Mouse (Mus musculus): ENCODE data around the gene Frmd4b.
"Not testable (repeated sequence)": the region's sequence is repeated elsewhere in the genome, so short reads cannot be mapped to it uniquely, and the experiment has no call there.

The Frmd4b gene

DNA sequence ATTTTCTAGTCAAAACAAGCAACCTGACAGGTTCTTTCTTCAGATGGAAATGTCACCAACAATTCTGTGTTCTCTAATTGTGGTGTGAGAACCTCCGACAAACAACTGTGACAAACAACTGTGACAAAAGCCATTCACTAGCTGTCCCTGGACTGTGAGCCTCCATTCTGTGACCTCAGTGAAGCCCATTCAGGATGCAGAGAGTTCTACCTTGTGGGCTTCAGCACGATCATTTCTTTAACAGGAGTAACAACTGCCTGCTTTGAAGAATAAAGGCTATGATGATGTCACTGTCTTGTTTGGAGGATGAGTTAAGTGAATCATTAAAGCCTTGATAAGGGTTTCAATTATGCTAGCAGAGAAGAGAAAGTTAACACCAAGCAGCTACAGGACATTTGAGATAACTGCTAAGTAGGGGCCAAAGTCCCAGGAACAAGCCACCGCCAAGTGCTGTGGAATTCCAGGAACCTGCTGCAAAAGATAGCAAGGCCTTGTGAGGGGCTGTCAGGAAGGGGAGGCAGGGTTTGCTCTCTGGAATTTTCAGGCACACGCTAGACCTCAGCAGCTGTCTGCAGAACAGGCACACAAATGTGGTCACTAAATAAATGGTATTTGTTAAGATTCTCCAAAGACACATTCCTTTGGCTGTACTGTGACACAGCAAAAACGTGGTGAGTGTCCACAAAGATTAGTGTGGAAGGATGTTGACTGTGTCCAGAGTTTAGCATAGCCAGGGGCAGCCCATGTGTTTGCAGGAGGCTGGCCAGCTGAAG, 207.7 kb downstream of the Frmd4b start:
- no peak for DNase-seq

DNA sequence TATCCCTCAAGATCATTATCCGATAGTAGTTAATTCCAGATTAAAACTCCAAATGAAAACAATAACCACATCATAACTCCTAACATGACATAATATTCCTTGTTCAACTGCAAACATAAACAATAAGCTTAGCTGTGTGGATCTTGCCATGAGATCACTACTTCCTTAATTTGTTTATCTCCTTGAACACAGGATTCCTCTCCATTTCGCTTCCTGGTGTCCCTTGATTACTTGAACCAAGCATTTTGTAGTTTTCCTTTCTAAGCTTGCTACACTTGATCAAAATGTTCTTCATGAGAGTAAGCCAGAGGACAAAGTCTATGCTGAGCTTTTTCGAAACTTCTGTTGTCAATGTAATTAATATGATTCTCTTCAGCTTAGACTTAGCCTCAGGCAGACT, 209.4 kb downstream of the Frmd4b start:
- DNase-seq, result no peak

DNA sequence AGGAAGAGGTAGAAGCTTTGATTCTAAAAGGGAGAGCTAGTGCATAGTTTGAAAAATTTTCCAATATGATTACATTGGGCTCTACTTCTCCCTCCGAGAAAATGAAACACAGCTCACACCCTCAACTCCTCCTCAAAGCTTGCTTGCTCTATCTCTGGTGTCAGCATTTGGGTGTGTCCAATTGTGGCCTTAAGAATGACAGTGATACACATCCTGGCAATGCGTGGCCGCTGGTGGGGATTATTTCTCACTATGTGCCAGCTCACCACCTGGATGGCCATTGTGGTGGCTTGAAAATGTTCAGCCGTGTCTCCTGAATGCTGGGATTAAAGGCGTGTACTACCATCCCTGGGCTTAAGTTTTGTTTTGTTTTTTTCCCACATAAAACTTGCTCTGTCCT, 209.9 kb downstream of the Frmd4b start:
- DNase-seq, result no peak

DNA sequence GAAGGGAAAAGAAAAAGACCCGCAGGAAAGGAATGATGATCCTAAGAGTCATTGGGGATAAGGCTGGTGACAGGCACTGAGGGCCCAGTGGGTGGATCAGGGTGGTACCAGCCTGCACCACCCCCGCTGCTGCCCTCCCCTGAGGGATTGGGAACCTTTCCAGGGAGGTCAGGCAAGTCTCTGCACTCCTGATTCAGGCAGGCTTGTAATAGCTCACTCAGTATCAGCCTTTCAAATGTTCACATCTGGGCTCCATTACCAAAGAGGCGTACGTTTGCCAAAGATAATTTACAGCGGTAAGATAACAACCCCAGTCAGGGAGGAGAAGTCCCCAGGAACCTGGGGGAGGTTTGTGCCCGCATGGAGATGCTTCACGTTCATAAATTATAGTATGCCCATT, 212.0 kb downstream of the Frmd4b start:
- no peak for DNase-seq

DNA sequence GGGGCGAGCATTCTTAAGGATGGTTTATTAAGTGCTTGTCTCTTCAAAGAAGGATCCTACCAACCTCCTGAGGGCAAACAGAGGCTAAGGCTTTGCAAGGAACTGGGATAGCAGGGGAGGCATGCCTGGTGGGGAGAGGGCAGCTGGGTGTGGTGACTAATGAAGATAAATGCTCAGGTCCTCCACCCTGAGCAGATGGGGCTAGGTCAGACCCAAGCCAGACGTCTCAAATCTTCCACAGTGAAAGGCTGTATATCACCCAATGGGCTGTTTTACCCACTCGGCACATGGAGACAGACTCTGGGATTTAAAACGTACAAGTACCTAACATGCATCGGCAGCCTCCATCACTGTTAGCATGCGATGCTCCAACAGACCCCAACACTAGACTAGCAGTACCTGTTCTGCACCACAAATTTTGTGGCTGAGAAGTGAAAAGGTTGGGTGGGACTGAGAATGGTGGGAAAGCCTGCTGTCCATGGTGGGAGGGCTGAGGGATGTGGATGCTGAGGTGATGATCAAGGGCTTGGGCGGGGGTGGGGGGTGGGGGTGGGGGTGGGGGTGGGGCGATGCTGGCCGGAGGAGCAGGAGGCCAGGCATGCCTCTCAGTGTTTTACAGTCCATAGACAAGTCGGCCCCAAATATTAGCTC, 214.4 kb downstream of the Frmd4b start:
- no peak for DNase-seq

DNA sequence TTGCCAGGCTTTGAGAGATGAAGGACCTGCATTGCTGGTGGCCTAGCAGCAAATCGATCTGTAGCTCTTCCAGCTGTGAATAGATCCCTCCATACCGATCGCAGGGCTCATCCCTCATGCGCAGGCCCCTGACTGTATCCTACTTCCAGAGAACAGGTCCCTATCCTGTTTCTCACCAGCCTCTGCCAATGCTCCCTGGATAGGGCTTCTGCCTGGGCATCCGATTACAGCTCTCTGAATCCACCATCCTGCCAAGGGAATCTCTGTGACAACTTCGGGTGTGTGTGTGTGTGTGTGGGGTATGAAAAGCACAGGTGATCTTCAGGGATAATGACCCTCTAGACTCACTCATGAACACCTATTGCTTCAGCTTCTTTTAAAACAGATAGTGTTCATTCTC, 216.9 kb downstream of the Frmd4b start:
- no peak for DNase-seq

DNA sequence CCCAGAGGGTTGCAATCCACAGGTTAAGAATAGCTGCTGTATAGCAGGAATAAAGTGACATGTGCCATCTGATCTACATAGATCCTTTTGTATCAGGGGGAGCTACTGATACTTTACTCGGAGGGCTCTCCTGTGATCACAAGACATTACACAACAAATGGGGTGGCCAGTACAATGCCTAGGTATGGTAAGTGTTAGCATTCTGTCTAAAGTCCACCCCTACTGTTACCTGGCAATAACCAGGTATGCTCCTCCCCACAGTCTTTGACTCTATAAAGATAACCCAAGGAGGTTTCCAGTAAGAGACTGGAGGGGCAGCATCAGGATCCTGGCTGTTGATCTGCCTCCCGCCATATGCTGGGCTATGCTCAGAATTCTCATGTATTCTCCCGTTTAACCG, 219.4 kb downstream of the Frmd4b start:
- DNase-seq, result no peak

DNA sequence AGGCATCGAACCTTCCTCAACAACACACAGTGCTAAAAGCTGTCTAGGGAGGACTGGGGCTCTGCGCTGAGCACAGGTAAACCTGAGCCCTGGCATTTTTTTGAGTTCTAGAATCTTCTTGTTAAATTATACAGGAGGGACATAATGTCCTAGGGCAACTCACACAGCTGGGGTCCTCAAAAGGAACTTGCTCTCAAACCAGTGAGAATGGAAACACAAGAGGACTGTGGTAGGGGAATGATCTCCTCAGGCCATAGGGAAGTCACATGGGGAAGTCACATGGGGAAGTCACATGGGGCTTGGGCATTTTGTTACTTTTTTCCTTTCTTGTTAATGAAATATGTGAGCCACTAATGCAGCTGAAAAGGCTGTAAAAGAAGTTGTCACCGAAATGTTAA, 220.4 kb downstream of the Frmd4b start:
- DNase-seq, result no peak

DNA sequence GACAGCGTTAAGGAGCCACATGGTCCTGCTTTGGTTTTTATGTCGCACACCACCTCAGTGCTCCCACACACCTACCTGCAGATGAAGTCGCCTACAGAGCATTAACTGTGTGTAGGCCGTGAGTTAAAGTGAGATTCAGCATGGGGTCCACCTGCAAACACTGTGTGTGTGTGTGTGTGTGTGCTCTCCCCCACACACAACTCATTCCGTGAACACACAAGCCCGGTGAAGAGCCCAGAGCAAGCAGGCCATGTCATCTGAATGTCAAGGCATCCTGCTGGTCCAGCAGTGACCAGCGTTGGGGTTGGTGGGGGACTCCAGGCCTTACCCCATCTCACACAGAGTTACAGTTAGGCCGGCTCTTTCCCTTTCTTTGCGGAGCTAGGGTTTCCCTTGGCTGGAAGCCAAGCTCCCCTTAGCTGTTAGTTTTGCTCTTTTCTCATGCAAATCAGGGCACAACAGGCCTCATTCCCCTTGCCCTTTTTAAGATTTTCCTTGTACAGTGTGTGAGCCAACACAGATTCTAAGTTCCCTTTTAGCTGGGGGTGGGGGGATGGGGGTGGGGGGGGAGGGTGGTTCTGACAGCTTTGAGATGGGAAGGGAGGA, 220.9 kb downstream of the Frmd4b start:
- no peak for DNase-seq

DNA sequence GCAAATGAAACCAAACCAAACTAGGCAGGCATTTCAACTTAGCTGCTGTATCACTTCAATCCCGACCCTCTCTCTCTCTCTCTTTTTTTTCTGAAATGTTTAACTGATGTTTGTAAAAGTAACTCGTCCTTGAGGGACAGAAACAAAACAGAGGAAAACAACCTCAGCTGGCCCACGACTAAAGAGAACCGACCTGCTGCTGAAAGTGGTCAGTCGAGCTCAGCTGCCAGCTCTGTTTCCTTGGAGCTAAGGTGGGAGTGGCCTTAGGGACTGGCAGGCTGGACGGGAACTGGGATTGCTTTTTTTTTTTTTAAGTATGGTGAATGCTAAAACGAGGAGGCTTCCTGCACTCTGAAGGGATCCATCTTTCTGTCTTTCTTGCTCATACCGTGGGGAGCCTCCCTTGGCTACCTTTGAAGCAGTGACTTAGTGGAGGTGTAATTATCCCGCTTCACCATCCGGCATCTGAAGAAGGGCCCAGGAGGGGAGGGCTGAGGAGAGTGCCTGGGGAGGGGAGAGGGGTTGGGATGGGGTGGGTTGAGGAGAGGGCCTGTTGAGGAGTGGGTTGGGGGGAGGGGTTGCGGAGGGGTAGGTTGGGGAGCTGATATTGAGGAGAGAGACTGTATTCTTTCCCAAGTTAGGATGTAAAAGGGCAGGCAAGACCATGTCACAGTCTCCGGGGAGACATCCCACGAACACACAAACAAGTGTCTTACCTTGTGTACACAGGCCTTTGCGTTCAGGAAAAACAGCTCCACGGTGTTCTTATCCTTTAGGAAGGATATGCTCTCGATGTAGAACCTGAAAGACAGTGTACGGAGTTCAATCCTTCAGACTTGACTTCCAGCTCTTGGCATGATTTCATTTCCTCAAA, 221.6 kb downstream of the Frmd4b start:
- no peak for DNase-seq

DNA sequence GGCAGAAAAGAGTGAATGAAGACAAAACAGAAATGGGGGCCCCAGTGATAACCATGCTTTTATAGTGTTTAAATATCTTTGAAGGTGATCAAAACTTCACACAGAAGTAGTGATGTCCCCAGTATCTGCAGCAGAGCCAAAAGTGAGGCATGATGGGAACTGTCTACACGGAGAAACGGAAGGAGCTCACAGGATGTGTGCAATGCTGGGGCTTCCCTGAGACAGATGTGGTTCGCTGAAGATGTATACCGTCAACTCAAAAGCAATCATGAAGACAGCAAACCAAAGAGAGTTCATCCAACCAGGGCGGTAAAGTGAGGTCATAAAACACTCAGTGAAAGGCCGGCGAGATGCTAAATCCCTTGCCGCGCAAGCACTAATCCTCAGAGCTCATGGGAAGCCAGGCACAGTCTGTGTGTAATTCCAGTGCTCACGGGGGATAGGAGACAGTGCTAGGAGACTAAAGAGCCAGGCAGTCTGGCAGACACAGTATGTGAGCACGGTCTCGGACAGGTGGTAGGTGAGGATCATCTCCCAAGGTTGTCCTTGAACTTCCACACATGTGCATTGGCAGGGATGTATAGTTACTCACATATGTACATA, 222.8 kb downstream of the Frmd4b start:
- DNase-seq, result no peak

DNA sequence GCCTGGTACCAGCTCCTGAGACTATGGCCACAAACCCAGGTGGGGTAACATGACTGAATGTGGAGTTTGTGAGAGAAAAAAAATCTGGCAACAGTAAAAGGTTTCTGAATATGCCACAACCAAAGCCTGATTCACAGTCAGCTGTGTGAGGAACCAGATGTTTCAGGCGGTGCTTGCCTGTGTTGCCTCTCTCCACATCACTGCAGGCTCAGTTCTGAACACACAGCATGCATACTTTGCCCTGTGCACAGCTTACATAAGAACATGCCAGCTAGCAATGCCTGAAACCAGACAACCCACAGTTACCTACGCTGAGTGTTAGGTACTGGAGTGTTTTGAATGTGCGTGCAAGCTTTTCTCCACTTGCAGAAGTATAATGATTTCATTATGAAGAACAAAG, 224.4 kb downstream of the Frmd4b start:
- DNase-seq, result no peak

DNA sequence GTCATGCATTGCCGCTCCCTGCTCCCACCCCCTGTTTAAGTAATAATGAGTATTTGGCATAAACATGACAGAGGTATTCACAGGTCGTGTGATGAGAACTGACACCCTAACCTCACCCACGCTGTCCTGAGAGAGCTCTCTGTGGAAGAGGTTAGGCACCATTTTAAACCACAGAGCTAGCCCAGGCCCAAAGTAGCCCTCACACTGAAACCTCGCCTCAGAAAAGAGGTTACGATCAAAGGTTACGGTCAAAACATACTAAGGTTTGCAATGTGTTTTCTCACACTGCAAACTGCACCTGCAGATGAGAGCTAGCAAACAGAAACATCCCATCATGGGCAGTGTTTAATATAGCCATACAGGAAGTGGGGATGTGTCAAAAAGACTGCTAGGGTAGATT, 230.0 kb downstream of the Frmd4b start:
- no peak for DNase-seq

DNA sequence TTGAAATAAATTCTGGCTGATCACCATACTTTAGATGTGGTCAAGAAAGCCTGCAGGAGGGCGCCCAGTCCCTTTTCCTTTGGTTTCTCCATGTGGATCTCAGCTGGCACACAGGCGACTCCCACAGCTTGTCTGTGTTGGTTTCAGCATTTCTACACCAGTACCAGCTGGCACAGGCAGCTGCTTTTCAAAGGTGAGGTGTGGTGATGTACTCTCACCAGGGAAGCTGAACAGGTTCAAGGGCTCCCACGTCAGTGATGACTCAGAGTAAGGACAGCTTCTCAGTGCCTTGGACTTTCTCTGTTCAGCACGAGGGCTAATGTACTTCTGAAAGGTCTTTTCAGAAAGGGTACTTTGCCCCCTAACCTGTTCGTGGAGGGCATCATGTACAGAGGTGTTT, 232.4 kb downstream of the Frmd4b start:
- DNase-seq, result no peak

DNA sequence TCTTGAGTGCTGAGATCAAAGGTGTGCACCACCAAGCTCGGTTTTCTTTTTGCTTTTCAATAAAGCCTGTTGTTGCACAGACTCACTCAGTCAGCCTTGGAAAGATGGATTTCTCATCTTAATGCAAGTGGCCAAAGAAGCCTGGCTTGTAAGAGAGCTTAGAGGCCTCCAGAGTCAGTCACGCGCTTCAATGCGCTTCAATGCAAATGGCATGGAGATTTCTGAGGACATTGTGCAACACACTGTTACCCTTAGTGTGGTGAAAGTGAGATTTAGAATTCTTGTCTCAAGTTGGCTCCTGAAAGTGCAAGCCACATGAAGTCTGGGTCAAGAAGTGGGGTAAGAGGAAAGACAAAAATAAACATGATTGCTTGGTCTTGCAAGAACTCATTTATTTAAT, 236.1 kb downstream of the Frmd4b start:
- DNase-seq, result no peak

DNA sequence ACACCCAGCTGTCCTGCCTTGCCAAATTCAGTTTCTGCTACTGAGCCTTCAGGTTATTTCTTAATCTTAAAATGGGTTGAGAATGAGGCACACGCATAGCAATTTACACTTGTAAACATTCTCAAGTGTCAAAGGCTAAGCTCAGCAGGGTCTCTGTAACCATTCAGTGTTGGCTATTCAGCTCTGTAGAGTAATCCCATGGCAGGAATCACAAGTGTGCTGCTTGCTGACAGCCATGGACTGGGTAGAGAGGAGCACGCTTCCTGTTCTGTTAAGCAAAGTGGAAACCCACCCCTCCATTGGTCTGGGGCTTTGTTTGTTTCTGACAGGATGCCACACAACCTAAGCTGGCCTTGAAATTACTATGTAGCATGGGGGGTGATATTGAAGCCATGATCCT, 246.4 kb downstream of the Frmd4b start:
- no peak for DNase-seq

DNA sequence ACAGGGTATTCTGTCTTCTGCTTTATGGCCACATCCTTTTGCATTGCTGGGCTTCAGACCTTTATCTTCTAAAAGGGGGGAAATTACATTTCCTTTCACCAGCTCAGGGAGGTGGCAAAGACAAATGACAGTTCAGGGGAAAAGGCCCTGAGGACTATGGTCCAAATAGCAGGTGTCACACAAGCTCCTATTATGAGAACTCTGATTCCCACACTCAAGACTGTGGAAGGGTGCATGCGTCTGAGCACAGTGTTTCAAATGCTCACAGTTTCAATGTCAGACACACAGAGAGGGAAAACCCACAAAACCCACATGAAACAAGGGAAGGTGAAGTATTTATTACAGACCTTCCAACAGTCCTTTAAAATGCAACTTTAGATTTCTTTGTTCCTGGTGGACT, 246.9 kb downstream of the Frmd4b start:
- no peak for DNase-seq

DNA sequence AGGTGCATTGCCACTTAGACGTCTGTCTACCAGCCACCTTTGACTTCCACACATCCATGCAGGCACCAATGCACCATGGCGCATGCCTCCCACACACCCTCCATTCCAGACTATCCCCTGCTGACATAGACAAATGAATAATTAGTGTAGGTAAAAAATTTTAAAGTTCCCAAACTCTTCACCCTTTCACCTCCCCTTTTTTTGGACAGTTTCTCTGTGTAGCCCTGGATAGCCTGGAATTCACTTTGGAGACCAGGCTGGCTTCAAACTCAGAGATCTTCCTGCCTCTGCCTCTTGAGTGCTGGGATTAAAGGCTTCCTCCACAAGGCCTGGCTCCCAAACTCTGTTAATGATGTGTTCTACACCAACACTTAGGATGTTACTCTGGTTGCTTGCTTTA, 253.5 kb downstream of the Frmd4b start:
- DNase-seq, result no peak

DNA sequence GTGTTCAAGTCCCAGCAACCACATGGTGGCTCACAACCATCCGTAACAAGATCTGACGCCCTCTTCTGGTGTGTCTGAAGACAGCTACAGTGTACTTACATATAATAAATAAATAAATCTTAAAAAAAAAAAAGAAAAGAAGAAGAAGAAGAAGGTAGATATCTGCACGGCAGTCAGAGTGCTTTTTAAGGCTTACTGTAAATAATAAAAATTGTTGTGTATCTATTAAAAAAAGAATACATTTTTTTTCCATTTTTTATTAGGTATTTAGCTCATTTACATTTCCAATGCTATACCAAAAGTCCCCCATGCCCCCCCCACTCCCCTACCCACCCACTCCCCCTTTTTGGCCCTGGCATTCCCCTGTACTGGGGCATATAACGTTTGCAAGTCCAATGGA, 259.7 kb downstream of the Frmd4b start:
- DNase-seq, result not testable (repeated sequence)

DNA sequence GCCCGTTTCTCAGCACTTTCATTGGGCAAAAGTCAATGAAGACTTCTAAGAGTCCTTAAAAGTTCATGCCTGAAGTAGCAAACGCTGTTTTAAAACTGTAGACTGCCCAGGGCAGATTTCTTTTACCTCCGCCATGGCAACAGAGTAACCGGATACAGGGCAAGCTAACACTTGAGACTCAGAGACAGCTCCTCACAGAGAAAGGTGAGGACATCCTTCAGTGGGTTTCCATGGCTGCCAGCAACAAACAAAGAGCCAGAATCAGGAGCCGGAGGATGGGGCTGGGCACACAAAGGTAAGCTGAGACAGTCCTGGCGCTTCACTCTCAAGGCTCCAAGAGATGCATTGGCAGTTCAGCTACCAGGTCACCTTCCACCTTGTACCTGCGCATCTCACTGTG, 260.7 kb downstream of the Frmd4b start:
- DNase-seq, result no peak

DNA sequence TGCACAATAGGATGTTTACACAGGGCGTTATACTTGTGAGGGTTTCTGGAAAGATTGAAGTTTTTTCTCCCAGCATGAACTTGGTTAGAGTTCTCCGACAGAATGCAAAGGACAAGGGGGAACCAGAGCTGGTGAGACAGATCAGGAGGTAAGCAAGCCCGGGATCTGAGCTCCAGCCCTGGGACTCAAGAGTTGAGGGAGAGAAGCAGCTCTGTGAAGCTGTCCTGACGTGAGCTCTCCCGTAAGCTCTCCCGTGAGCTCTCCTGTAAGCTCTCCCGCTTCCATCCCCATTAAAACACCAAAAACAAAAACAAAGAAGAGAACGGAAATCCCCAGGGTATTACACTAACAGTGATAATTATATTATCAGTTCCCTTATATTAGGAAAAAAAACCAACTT, 262.2 kb downstream of the Frmd4b start:
- DNase-seq, result no peak

DNA sequence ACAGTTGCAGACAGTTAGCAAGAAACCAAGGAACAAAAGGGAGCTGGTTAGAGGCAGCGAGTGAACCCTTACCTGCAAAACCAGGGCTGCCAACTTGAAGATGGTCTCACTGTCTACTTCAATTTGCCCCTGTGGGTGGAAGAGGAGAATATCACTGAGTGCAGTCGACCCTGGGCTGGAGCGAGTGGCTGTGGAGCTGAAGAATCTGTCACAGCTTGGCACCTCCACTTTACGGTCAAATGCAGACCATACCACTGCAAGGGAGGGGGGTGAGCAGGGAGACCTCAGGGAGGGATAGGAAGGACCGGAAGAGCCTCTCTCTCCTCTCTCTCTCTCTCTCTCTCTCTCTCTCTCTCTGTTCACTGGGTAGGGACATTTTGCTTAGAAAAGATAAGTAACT, 263.4 kb downstream of the Frmd4b start:
- DNase-seq, result no peak

DNA sequence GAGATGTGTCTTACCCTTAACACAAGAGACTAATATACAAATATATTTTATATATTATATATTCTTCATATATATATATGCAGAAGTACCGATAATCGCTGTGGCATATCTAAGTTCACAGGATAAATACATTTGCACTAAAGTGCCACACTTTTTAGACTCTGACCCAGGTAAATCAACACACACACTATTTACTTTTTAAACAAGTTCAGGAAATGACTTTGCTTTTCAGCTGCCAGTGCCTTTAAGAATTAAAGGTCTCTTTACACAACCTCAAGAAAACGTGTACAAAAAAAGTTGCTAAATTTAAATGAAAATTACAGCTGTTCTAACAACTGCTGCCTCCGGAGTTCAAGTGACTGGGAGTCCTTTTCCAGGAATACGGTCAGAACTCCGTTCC, 264.0 kb downstream of the Frmd4b start:
- no peak for DNase-seq
